Mouse (Mus musculus): ENCODE measurements at regions not wholly inside any gene's neighbourhood (a gene's known extent, or its start where the extent isn't known, plus 50 kb on each side); places are given as distances from the start of the nearest gene placed in this dataset.

- peak overlapping the region; percentile 31; the same call in 1 of the 2 replicates for H3K4me2 ChIP-seq (ENCODE audit: low read depth, low read length)
- H3K4me3 ChIP-seq (ENCODE audit: low read length): no peak overlapping the region
- peak overlapping the region; percentile 84 for H3K27ac ChIP-seq (ENCODE audit: low read length)
- peaks cover 31% of the 10 kb centered on the region for H3K4me1 ChIP-seq (replicated peaks; ENCODE audit: control insufficient read depth, insufficient read depth, low read length)
- H3K9ac ChIP-seq (ENCODE audit: low read length): peak overlapping the region; percentile 33; the same call in 1 of the 2 replicates
- H3K9me3 ChIP-seq (ENCODE audit: control insufficient read depth, low read length): no peaks in the 10 kb centered on the region
- H3K27me3 ChIP-seq (ENCODE audit: control insufficient read depth, insufficient read depth, low read depth, low read length): no peaks in the 10 kb centered on the region
- ATAC-seq (ENCODE audit: low read depth): peak; percentile 72
- no peaks in the 10 kb centered on the region for H3K36me3 ChIP-seq (ENCODE audit: control insufficient read depth, insufficient read depth, low read length)
- 11% methylated on average over 18 of the region's 18 CpGs for WGBS
Observed at GRCm38 (mm10) chr13:52024832-52025481, 178.5 kb downstream of the Gadd45g start.

DNA sequence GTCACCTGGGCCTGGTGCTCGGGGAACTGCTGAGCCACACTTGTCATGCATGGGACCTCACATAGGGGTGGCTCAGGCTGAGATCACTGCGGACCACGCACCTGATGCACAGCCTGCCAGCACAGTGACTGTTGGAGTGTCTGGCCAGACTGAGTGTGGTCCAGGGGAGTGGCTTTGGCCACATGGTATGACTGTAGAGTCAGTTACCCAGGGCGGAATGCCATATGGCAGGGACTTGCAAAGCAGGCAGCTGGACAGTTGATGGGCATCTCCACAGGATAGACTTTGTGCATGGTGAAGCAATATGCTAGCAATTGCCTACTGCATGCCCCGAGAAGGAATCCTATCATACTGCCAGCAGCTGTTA lies 179.0 kb downstream of the Gadd45g start:
- Histone ChIP-seq H3K4me2 (ENCODE audit: low read depth, low read length) (no peak overlapping the region), H3K4me1 (replicated peaks; ENCODE audit: control insufficient read depth, insufficient read depth, low read length) (peaks cover 31% of the 10 kb centered on the region), H3K9me3 (ENCODE audit: control insufficient read depth, low read length) (no peaks in the 10 kb centered on the region), H3K36me3 (ENCODE audit: control insufficient read depth, insufficient read depth, low read length) (no peaks in the 10 kb centered on the region), H3K27ac (ENCODE audit: low read length) (peak overlapping the region; percentile 84; the same call in 1 of the 2 replicates), H3K9ac (ENCODE audit: low read length) (no peak overlapping the region), H3K4me3 (ENCODE audit: low read length) (no peak overlapping the region), H3K27me3 (ENCODE audit: control insufficient read depth, insufficient read depth, low read depth, low read length) (no peaks in the 10 kb centered on the region)
- 58% methylated on average over 5 of the region's 5 CpGs for WGBS
- ATAC-seq (ENCODE audit: low read depth): no peak

GRCm38 (mm10) chr13:52026291-52026690 lies 179.8 kb downstream of the Gadd45g start:
- Histone ChIP-seq H3K9ac (ENCODE audit: low read length) (no peak overlapping the region), H3K36me3 (ENCODE audit: control insufficient read depth, insufficient read depth, low read length) (no peaks in the 10 kb centered on the region), H3K9me3 (ENCODE audit: control insufficient read depth, low read length) (no peaks in the 10 kb centered on the region), H3K4me3 (ENCODE audit: low read length) (no peak overlapping the region), H3K4me1 (replicated peaks; ENCODE audit: control insufficient read depth, insufficient read depth, low read length) (peaks cover 26% of the 10 kb centered on the region), H3K4me2 (ENCODE audit: low read depth, low read length) (no peak overlapping the region), H3K27me3 (ENCODE audit: control insufficient read depth, insufficient read depth, low read depth, low read length) (no peaks in the 10 kb centered on the region), H3K27ac (ENCODE audit: low read length) (no peak overlapping the region)
- 70% methylated on average over 7 of the region's 7 CpGs for WGBS
- no peak for ATAC-seq (ENCODE audit: low read depth)

- peaks cover 8% of the 10 kb centered on the region for H3K4me1 ChIP-seq (replicated peaks; ENCODE audit: control insufficient read depth, insufficient read depth, low read length)
- H3K27ac ChIP-seq (ENCODE audit: low read length): no peak overlapping the region
- WGBS: 53% methylated on average over 3 of the region's 3 CpGs
- H3K27me3 ChIP-seq (ENCODE audit: control insufficient read depth, insufficient read depth, low read depth, low read length): no peaks in the 10 kb centered on the region
- H3K36me3 ChIP-seq (ENCODE audit: control insufficient read depth, insufficient read depth, low read length): no peaks in the 10 kb centered on the region
- no peaks in the 10 kb centered on the region for H3K9me3 ChIP-seq (ENCODE audit: control insufficient read depth, low read length)
- H3K9ac ChIP-seq (ENCODE audit: low read length): no peak overlapping the region
- no peak for ATAC-seq (ENCODE audit: low read depth)
- H3K4me2 ChIP-seq (ENCODE audit: low read depth, low read length): no peak overlapping the region
- H3K4me3 ChIP-seq (ENCODE audit: low read length): no peak overlapping the region
Observed at GRCm38 (mm10) chr13:52029868-52030422, 183.5 kb downstream of the Gadd45g start.

DNA sequence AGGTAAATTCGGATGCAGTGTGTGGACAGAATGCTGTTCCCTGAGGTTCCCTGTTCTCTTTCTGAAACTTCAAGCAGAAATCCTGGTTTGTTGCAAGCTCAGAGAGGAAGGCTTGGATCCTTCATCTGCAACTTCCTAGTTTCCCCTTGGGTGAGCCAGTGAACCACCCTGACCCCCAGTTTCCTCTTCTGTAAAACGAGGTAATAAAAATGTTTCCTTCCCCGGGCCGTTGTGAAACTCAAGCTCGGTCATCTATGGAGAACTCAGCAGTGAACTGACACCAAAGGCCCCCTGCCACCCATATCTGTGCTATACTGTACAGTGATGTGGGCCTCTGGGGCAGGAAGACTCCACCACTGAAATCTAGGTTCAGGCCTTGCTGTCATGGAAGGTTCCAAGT lies 185.0 kb downstream of the Gadd45g start:
- no peak overlapping the region for H3K4me2 ChIP-seq (ENCODE audit: low read depth, low read length)
- ATAC-seq (ENCODE audit: low read depth): no peak
- no peaks in the 10 kb centered on the region for H3K27me3 ChIP-seq (ENCODE audit: control insufficient read depth, insufficient read depth, low read depth, low read length)
- H3K9me3 ChIP-seq (ENCODE audit: control insufficient read depth, low read length): no peaks in the 10 kb centered on the region
- H3K4me3 ChIP-seq (ENCODE audit: low read length): no peak overlapping the region
- H3K27ac ChIP-seq (ENCODE audit: low read length): no peak overlapping the region
- peaks cover 8% of the 10 kb centered on the region for H3K4me1 ChIP-seq (replicated peaks; ENCODE audit: control insufficient read depth, insufficient read depth, low read length)
- 70% methylated on average over 5 of the region's 5 CpGs for WGBS
- H3K36me3 ChIP-seq (ENCODE audit: control insufficient read depth, insufficient read depth, low read length): no peaks in the 10 kb centered on the region
- H3K9ac ChIP-seq (ENCODE audit: low read length): no peak overlapping the region

- Histone ChIP-seq H3K27me3 (ENCODE audit: control insufficient read depth, insufficient read depth, low read depth, low read length) (no peaks in the 10 kb centered on the region), H3K4me3 (ENCODE audit: low read length) (no peak overlapping the region), H3K9me3 (ENCODE audit: control insufficient read depth, low read length) (no peaks in the 10 kb centered on the region), H3K4me1 (replicated peaks; ENCODE audit: control insufficient read depth, insufficient read depth, low read length) (peaks cover 13% of the 10 kb centered on the region), H3K9ac (ENCODE audit: low read length) (no peak overlapping the region), H3K27ac (ENCODE audit: low read length) (no peak overlapping the region), H3K4me2 (ENCODE audit: low read depth, low read length) (no peak overlapping the region), H3K36me3 (ENCODE audit: control insufficient read depth, insufficient read depth, low read length) (no peaks in the 10 kb centered on the region)
- ATAC-seq (ENCODE audit: low read depth): peak; percentile 43; the same call in 1 of the 2 replicates
- 53% methylated on average over 6 of the region's 6 CpGs for WGBS
Observed at GRCm38 (mm10) chr13:52035731-52036130, 189.3 kb downstream of the Gadd45g start.

GRCm38 (mm10) chr13:52036351-52036750 lies 189.9 kb downstream of the Gadd45g start:
- Histone ChIP-seq H3K27ac (ENCODE audit: low read length) (no peak overlapping the region), H3K9ac (ENCODE audit: low read length) (no peak overlapping the region), H3K4me3 (ENCODE audit: low read length) (no peak overlapping the region), H3K4me1 (replicated peaks; ENCODE audit: control insufficient read depth, insufficient read depth, low read length) (peaks cover 15% of the 10 kb centered on the region), H3K4me2 (ENCODE audit: low read depth, low read length) (no peak overlapping the region), H3K9me3 (ENCODE audit: control insufficient read depth, low read length) (no peaks in the 10 kb centered on the region), H3K36me3 (ENCODE audit: control insufficient read depth, insufficient read depth, low read length) (no peaks in the 10 kb centered on the region), H3K27me3 (ENCODE audit: control insufficient read depth, insufficient read depth, low read depth, low read length) (no peaks in the 10 kb centered on the region)
- 56% methylated on average over 5 of the region's 5 CpGs for WGBS
- ATAC-seq (ENCODE audit: low read depth): no peak

- Histone ChIP-seq H3K27ac (ENCODE audit: low read length) (no peak overlapping the region), H3K9me3 (ENCODE audit: control insufficient read depth, low read length) (no peaks in the 10 kb centered on the region), H3K9ac (ENCODE audit: low read length) (no peak overlapping the region), H3K4me3 (ENCODE audit: low read length) (no peak overlapping the region), H3K4me2 (ENCODE audit: low read depth, low read length) (no peak overlapping the region), H3K27me3 (ENCODE audit: control insufficient read depth, insufficient read depth, low read depth, low read length) (no peaks in the 10 kb centered on the region), H3K36me3 (ENCODE audit: control insufficient read depth, insufficient read depth, low read length) (no peaks in the 10 kb centered on the region), H3K4me1 (replicated peaks; ENCODE audit: control insufficient read depth, insufficient read depth, low read length) (peaks cover 24% of the 10 kb centered on the region)
- ATAC-seq (ENCODE audit: low read depth): no peak
- 39% methylated on average over 13 of the region's 13 CpGs for WGBS
Observed at GRCm38 (mm10) chr13:52037218-52037617, 190.7 kb downstream of the Gadd45g start.

DNA sequence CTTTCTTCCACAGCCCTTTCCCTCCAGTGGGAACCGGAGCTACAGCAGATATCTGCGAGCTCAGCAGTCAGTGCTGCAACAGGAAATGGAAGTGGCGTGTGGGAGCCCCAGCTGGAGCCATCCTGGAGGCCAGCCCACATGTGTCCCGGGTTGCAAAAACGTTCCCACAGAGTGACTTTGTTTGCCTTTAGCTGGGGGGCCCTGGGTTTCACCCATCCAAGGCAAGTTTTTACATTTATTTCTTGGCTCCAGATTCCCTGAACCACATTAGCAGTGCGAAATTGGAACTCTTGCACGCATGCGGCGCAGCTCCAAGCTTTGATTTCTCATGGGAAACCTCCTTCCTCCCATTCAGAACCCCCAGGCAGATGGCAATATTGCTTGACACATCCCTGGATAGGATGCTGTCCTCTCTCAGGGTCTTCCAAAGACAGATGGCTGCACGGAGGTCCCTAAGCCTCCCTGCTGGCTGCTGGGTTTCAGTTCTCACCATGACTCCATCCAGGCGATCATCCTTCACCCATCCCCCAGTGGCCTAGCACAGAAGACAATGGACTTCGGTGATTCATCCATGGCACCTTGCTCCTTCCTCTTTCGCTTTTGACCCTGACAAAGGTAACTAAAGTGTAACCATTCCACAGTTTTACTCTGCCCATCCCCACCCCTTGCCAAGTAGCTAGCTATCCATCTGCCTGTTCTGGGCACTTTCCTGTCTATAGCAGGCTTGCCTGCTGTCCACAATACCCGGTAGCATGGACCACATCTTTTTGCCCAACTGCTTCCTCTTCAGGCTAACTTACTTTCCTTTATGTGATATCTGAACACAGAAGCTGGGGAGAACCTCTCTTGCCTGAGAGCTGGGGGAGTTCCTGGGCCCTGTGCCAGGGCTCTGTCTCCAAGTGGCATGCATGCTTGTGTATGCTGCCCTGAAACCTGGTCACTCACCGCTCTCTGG lies 195.3 kb downstream of the Gadd45g start:
- whole genome bisulfite sequencing: 38% methylated on average over 15 of the region's 15 CpGs
- Histone ChIP-seq H3K36me3 (ENCODE audit: control insufficient read depth, insufficient read depth, low read length) (no peaks in the 10 kb centered on the region), H3K9ac (ENCODE audit: low read length) (no peak overlapping the region), H3K4me3 (ENCODE audit: low read length) (no peak overlapping the region), H3K27ac (ENCODE audit: low read length) (peak overlapping the region; percentile 76), H3K4me2 (ENCODE audit: low read depth, low read length) (peak overlapping the region; percentile 4), H3K4me1 (replicated peaks; ENCODE audit: control insufficient read depth, insufficient read depth, low read length) (peaks cover 27% of the 10 kb centered on the region), H3K27me3 (ENCODE audit: control insufficient read depth, insufficient read depth, low read depth, low read length) (no peaks in the 10 kb centered on the region), H3K9me3 (ENCODE audit: control insufficient read depth, low read length) (no peaks in the 10 kb centered on the region)
- peak; percentile 90 for ATAC-seq (ENCODE audit: low read depth)
